Mouse (Mus musculus): Measurements from ENCODE around the gene Olfr1331. TPM values are rescaled to one million over a fixed set of nuclear protein-coding genes. Genes with fewer than 3 reads are reported as not detected.
"Not testable (repeated sequence)": the region's sequence is repeated elsewhere in the genome, so short reads cannot be mapped to it uniquely, and the experiment has no call there.

Gene Olfr1331
- total RNA-seq (2014; fragmentation: Nextera tagmentation) (not detected in 2 replicates), total RNA-seq (2017) (not detected in 2 replicates)

DNA sequence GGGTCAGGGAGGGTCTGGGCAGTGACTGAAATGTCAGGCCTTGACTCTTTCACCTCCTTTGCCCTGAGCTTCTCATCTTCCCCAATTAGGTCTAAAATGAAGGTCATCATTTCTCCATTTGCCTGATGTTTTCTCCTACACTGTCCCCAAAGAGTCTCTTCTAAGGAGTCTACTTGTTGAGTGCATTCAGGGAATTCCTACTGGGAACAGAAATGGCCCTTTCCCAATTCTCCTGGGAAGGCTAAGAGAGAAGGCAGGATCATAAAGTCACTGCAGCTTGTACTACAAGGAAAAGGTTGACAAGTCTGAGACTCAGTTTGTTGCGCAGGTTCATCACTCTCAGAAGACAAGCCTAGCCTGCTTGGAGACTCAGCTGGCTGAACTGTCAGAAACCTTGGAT, at the start of gene Olfr1331:
TSS of gene Olfr1331 (plus strand) at position 301 of the 400 bp plus-strand sequence.
- ATAC-seq (replicated peaks; ENCODE audit: poor library complexity, severe bottlenecking): no peak

DNA sequence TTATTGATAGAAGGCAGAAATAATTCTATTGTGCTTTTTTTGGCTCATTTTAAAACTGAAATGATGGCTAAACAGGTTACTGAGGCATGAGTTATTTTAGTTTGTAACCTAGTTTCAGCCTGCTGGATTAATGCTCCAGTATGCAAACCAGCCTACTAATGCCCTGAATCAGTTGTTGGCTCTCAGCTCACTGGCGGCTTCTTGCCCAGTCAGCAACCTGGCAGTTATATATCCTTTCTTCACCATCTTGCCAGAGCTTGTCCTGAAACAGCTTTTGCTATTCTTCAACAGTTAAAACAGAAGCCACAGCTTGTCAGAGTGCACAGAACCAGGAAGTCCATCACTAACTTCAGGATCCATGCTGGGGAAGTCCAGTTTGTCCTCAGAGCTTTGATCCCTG, 45.5 kb upstream of the Olfr1331 start:
- no peak for ATAC-seq (replicated peaks; ENCODE audit: poor library complexity, severe bottlenecking)

DNA sequence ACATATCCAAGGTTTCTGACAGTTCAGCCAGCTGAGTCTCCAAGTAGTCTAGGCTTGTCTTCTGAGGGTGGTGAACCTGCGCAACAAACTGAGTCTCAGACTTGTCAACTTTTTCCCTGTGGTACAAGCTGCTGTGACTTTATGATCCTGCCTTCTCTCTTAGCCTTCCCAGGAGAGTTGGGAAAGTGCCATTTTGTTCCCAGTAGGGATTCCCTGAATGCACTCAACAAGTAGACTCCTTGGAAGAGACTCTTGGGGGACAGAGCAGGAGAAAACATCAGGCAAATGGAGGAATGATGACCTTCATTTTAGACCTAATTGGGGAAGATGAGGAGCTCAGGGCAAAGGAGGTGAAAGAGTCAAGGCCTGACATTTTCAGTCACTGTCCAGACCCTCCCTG, 28.3 kb upstream of the Olfr1331 start, which contains the start of gene Olfr1333:
TSS of gene Olfr1333 (minus strand) at position 101 of the 400 bp plus-strand sequence.
- no peak for ATAC-seq (replicated peaks; ENCODE audit: poor library complexity, severe bottlenecking)

DNA sequence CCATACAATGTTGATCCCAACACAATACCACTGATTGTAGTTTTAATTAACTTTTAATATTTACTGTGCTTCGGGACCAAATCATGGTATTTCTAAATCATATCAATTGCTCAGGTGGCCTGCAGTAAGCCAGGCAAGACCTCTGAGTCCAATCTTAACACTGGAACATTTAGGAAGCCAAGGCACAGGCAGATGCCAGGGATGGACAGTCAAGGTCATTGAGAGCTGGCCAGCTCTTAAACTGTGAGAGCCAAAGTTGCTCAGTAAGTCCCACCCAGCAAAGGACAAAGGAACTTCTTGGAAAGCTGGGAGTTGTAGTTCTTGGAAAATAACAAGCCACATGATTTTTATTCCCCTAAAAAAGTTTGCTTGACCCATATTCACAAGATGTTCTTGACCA, 2.7 kb upstream of the Olfr1331 start:
- ATAC-seq (replicated peaks; ENCODE audit: poor library complexity, severe bottlenecking): no peak

DNA sequence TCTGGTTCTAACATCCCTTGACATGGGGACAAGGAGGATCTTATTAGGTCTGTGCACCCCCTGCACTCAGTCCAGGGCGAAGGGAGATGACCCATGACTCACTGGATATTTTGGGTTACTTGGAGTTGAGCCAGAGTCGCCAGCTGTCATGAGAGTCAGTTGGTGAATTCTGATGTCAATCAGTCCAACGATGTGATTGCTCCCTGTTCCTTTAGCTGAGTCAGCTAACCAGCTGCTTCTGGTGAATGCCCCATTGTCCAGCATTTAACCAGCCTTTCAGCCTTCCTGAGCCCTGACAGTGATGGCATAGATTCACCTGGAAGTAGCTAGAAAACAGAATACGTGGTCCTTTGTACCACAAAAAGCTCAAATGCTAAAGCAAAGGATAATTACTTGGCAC, 1.7 kb upstream of the Olfr1331 start:
- no peak for ATAC-seq (replicated peaks; ENCODE audit: poor library complexity, severe bottlenecking)

DNA sequence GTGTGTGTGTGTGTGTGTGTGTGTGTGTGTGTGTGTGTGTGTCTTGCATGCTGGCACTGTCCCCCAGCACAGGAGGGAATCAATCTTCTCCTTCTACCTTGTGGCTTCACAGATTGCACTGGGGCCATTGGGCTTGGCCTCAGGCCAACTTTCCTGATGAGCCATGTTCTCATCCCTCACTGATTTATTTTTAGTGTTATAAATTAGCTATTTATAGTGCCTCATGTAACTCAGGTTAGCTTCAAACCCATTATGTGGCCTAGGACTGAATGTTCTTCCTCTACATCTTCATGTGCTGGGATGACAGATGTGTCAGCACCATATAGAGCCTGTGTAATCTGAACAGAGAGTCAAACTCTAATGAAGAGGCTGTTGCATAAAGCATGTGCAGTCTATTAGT, 3.1 kb downstream of the Olfr1331 start:
- no peak for ATAC-seq (replicated peaks; ENCODE audit: poor library complexity, severe bottlenecking)

DNA sequence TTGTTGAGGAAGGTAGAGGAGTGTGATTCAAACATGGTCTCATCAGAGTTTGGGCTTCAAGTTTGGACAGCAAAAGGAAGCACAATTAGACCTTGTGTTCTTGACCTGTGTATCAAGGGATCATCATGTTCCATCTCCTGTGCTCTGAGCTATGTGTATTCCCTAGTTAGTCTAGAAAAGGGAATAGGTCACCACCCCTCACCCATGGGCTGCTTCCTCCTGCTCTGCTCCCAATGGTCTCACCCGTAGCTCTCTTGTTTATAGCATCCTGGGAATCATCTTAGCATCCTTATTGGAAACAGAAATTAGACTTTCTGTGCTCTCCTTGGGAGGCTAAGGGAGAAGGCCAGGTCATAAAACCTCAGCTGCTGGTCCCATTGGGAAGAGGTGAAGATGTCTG, 23.8 kb downstream of the Olfr1331 start, which contains the start of gene Olfr1330:
TSS of gene Olfr1330 (plus strand) at position 301 of the 400 bp plus-strand sequence.
- no peak for ATAC-seq (replicated peaks; ENCODE audit: poor library complexity, severe bottlenecking)

DNA sequence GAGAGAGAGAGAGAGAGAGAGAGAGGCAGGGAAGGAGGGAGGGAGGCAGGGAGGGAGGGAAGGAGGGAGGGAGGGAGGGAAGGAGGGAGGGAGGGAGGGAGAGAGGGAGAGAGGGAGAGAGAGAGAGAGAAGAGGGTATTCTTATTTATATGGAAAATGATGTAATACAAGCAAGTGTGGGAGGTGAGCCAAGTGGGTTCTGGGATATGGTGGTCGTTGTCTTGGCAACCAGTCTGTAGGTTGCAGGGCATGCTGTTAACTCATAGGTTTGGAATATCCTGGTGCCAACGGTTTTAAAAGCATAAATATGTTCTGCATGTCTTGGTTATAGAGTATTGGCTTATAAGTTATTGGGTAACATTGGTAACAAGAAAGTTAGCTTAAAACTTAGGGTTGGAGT, 37.5 kb downstream of the Olfr1331 start:
- ATAC-seq (replicated peaks; ENCODE audit: poor library complexity, severe bottlenecking): no peak

DNA sequence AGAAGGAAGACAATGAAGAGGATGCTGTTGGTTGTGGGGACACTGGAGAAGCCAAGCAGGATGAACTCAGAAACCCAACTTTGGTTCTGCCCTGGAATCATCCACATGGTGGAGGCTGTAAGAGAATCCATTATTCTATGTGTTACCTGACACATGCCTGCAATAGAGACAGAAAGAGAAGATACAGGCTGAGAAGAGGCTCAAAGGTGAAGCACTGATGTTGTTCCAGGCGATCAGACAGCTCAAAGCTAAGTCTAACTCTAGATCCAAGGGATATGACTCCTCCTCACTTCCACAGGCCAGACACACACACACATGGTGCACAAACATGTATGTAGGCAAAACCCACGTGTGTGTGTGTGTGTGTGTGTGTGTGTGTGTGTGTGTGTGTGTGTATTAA, 52.9 kb downstream of the Olfr1331 start, which contains the start of gene Olfr1329:
TSS of gene Olfr1329 (minus strand) at position 101 of the 400 bp plus-strand sequence.
- not testable (repeated sequence) for ATAC-seq (replicated peaks; ENCODE audit: poor library complexity, severe bottlenecking)

Other genes starting within 250 kb of the Olfr1331 start
- 1.2 and 1.3 TPM in 2 replicates for gene Cfap57, start 243.9 kb upstream of the Olfr1331 start, total RNA-seq (2014; fragmentation: Nextera tagmentation)
- gene Cfap57, start 243.9 kb upstream of the Olfr1331 start, total RNA-seq (2017): 2.8 and 3.9 TPM in 2 replicates
- gene Ebna1bp2, start 243.8 kb upstream of the Olfr1331 start, total RNA-seq (2014; fragmentation: Nextera tagmentation): 100 and 111 TPM in 2 replicates
- 158 and 165 TPM in 2 replicates for gene Ebna1bp2, start 243.8 kb upstream of the Olfr1331 start, total RNA-seq (2017)
- gene Olfr62, start 205.7 kb upstream of the Olfr1331 start, total RNA-seq (2014; fragmentation: Nextera tagmentation): not detected in 2 replicates
- not detected in 2 replicates for gene Olfr62, start 205.7 kb upstream of the Olfr1331 start, total RNA-seq (2017)
- not detected in 2 replicates for gene Olfr1342, start 171.9 kb upstream of the Olfr1331 start, total RNA-seq (2014; fragmentation: Nextera tagmentation)
- gene Olfr1342, start 171.9 kb upstream of the Olfr1331 start, total RNA-seq (2017): not detected in 2 replicates
- gene Olfr1341, start 161.1 kb upstream of the Olfr1331 start, total RNA-seq (2014; fragmentation: Nextera tagmentation): not detected in 2 replicates
- not detected in 2 replicates for gene Olfr1341, start 161.1 kb upstream of the Olfr1331 start, total RNA-seq (2017)
- gene Olfr1340, start 144.5 kb upstream of the Olfr1331 start, total RNA-seq (2014; fragmentation: Nextera tagmentation): not detected in 2 replicates
- not detected in 2 replicates for gene Olfr1340, start 144.5 kb upstream of the Olfr1331 start, total RNA-seq (2017)
- gene Olfr1339, start 132.5 kb upstream of the Olfr1331 start, total RNA-seq (2014; fragmentation: Nextera tagmentation): not detected in 2 replicates
- not detected in 2 replicates for gene Olfr1339, start 132.5 kb upstream of the Olfr1331 start, total RNA-seq (2017)
- not detected in 2 replicates for gene Olfr1338, start 105.9 kb upstream of the Olfr1331 start, total RNA-seq (2014; fragmentation: Nextera tagmentation)
- not detected in 2 replicates for gene Olfr1338, start 105.9 kb upstream of the Olfr1331 start, total RNA-seq (2017)
- not detected in 2 replicates for gene Olfr1337, start 82.1 kb upstream of the Olfr1331 start, total RNA-seq (2014; fragmentation: Nextera tagmentation)
- gene Olfr1337, start 82.1 kb upstream of the Olfr1331 start, total RNA-seq (2017): not detected in 2 replicates
- not detected in 2 replicates for gene Olfr1335, start 54.7 kb upstream of the Olfr1331 start, total RNA-seq (2014; fragmentation: Nextera tagmentation)
- gene Olfr1335, start 54.7 kb upstream of the Olfr1331 start, total RNA-seq (2017): not detected in 2 replicates
- gene Olfr1333, start 28.4 kb upstream of the Olfr1331 start, total RNA-seq (2014; fragmentation: Nextera tagmentation): not detected in 2 replicates
- not detected in 2 replicates for gene Olfr1333, start 28.4 kb upstream of the Olfr1331 start, total RNA-seq (2017)
- gene Olfr1330, start 23.9 kb downstream of the Olfr1331 start, total RNA-seq (2014; fragmentation: Nextera tagmentation): not detected in 2 replicates
- gene Olfr1330, start 23.9 kb downstream of the Olfr1331 start, total RNA-seq (2017): not detected in 2 replicates
- gene Olfr1329, start 52.8 kb downstream of the Olfr1331 start, total RNA-seq (2014; fragmentation: Nextera tagmentation): not detected in 2 replicates
- not detected in 2 replicates for gene Olfr1329, start 52.8 kb downstream of the Olfr1331 start, total RNA-seq (2017)
- gene Olfr1328, start 74.0 kb downstream of the Olfr1331 start, total RNA-seq (2014; fragmentation: Nextera tagmentation): not detected in 2 replicates
- not detected in 2 replicates for gene Olfr1328, start 74.0 kb downstream of the Olfr1331 start, total RNA-seq (2017)
- not detected in 2 replicates for gene Lao1, start 96.9 kb downstream of the Olfr1331 start, total RNA-seq (2014; fragmentation: Nextera tagmentation)
- gene Lao1, start 96.9 kb downstream of the Olfr1331 start, total RNA-seq (2017): not detected in 2 replicates
- 9.0 and 10.2 TPM in 2 replicates for gene Slc2a1, start 244.1 kb downstream of the Olfr1331 start, total RNA-seq (2014; fragmentation: Nextera tagmentation)
- 6.5 and 12.4 TPM in 2 replicates for gene Slc2a1, start 244.1 kb downstream of the Olfr1331 start, total RNA-seq (2017)

Measured in granulocyte monocyte progenitor cell, adult 5-6 weeks (primary cell).